Mouse (Mus musculus) granulocyte monocyte progenitor cell, adult 5-6 weeks (primary cell): ENCODE measurements around the gene Fbxo33. TPM values are rescaled to one million over a fixed set of nuclear protein-coding genes. Genes with fewer than 3 reads are reported as not detected.
"Not testable (repeated sequence)": the region's sequence is repeated elsewhere in the genome, so short reads cannot be mapped to it uniquely, and the experiment has no call there.

Experiments
- ATAC-seq: replicated peaks from 2 replicates; pipeline ENCODE4 v1.8.0; 2016; ENCODE audit warnings: mild to moderate bottlenecking, moderate TSS enrichment, inconsistent platforms; ENCODE audit not compliant: poor library complexity, severe bottlenecking
- total RNA-seq, 2 experiments: library from RNA; stranded (forward) in 1 of 2; stranded (reverse) in 1 of 2; fragments of 200-712, 200-1000 nt in 1 of 2; fragments of >200 nt in 1 of 2; fragmentation: Nextera tagmentation in 1 of 2; gene quantifications; 2 replicates each; pipeline ENCODE4 v1.2.3; 2014 to 2017

Fbxo33 gene
- total RNA-seq (2014; fragmentation: Nextera tagmentation) (23.9 and 28.1 TPM in 2 replicates), total RNA-seq (2017) (44.7 and 49.9 TPM in 2 replicates)

- peak; percentile 75 for ATAC-seq
Measured at GRCm38 (mm10) chr12:59219325-59220225, at the start of gene Fbxo33. Fbxo33 (minus strand) TSS chr12:59219725.

- ATAC-seq = no peak
Measured at GRCm38 (mm10) chr12:59265942-59266231, 46.4 kb upstream of the Fbxo33 start.

- 0 out of 2 replicates have a peak, but pooled peaks have one; percentile 27 for ATAC-seq
Measured at GRCm38 (mm10) chr12:59265207-59265941, 45.8 kb upstream of the Fbxo33 start.

- peak; percentile 81 for ATAC-seq
Measured at GRCm38 (mm10) chr12:59262841-59263240, 43.3 kb upstream of the Fbxo33 start.

GRCm38 (mm10) chr12:59260798-59261197, 41.3 kb upstream of the Fbxo33 start:
- no peak for ATAC-seq

- ATAC-seq = no peak
Measured at GRCm38 (mm10) chr12:59260362-59260761, 40.8 kb upstream of the Fbxo33 start.

- ATAC-seq = no peak
Measured at GRCm38 (mm10) chr12:59259015-59259414, 39.5 kb upstream of the Fbxo33 start.

GRCm38 (mm10) chr12:59250259-59250827, 30.8 kb upstream of the Fbxo33 start:
- ATAC-seq = no peak

GRCm38 (mm10) chr12:59248969-59249368, 29.4 kb upstream of the Fbxo33 start:
- ATAC-seq = no peak

GRCm38 (mm10) chr12:59241031-59241430, 21.5 kb upstream of the Fbxo33 start:
- not testable (repeated sequence) for ATAC-seq

- no peak for ATAC-seq
Measured at GRCm38 (mm10) chr12:59238434-59238833, 18.9 kb upstream of the Fbxo33 start.

GRCm38 (mm10) chr12:59228401-59228800, 8.9 kb upstream of the Fbxo33 start:
- ATAC-seq = no peak

GRCm38 (mm10) chr12:59218640-59219321, 744 bp downstream of the Fbxo33 start:
- peak; percentile 4; the same call in 1 of the 2 replicates for ATAC-seq

- no peak for ATAC-seq
Measured at GRCm38 (mm10) chr12:59217331-59217730, 2.2 kb downstream of the Fbxo33 start.

- ATAC-seq = peak; percentile 38
Measured at GRCm38 (mm10) chr12:59216676-59217266, 2.8 kb downstream of the Fbxo33 start.

- peak; percentile 22 for ATAC-seq
Measured at GRCm38 (mm10) chr12:59216176-59216575, 3.3 kb downstream of the Fbxo33 start.

- ATAC-seq = no peak
Measured at GRCm38 (mm10) chr12:59207814-59208213, 11.7 kb downstream of the Fbxo33 start.

GRCm38 (mm10) chr12:59207000-59207390, 12.5 kb downstream of the Fbxo33 start:
- ATAC-seq = peak; percentile 79

- peak; percentile 31 for ATAC-seq
Measured at GRCm38 (mm10) chr12:59206208-59206999, 13.1 kb downstream of the Fbxo33 start.
